Mouse (Mus musculus) cerebellum, adult 9-11 months (tissue): ENCODE results near the gene Cdc37.

ENCODE experiments used
- DNase-seq: peaks from one replicate; pipeline ENCODE4 v3.0.0; 2022

The Cdc37 gene

DNA sequence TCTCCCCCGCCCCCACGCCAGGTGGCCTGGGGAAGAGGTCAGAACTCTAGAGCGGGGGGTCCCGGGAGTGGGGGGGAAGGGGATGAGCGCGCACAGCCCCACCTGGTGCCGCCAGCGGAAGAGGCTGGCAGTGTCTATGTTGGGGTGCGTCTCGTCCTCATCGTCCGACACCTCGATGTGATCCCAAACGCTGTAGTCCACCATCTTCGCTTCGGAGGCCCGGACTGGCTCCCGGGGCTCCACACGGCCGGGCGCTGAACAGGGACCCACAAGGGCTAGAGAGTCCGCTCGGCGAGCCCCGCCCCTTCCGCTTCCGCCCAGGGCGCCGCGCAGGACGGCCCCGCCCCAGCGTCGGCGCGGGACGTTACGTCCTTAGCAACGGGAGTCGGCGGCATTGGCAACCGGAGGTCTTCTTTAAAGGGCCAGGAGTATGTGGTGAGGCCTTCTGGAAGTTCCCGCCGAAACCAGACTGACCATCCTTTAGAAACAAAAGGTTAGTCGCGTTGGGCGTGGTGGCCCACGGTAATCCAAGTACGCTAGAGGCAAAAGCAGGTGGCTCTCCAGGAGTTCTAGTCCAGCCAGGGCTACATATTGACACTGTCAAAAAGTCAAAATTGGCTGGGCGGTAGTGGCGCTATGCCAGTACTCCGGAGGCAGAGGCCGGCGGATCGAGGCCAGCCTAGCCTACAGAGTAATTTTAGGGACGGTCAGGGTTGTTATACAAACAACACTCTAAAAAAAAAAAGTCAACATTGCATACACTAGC is at the start of gene Cdc37:
TSS of gene Cdc37 (minus strand) at position 329 of the 766 bp plus-strand sequence.
- DNase-seq: peak; percentile 94

- DNase-seq: no peak
Measured at GRCm38 (mm10) chr9:21198960-21199359, 49.2 kb upstream of the Cdc37 start.

DNA sequence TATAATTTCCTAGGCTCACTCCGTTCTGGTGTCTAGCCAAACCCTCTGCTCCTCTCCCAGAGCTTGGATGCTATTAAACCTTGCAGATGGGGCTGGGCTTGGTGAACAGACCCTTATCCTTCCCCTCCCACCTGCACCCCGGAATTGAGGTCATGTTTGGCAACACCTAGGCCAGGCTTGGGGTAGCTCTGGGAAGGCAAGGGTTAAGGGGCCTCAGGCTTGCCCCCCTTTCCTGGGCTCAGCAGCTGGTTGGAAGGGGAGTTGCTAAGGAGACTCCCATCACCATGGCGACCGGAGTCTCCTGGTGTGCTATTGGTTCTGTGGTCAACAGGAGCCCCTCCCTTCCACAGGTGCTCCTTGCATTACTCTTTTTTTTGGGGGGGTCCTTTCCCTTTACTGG is 48.2 kb upstream of the Cdc37 start:
- DNase-seq: peak; percentile 65

- peak; percentile 73 for DNase-seq
Measured at GRCm38 (mm10) chr9:21196521-21197433, 47.0 kb upstream of the Cdc37 start.

GRCm38 (mm10) chr9:21195736-21196505 is 46.1 kb upstream of the Cdc37 start:
- DNase-seq: peak; percentile 33

GRCm38 (mm10) chr9:21194787-21195493 is 45.2 kb upstream of the Cdc37 start:
- peak; percentile 30 for DNase-seq

DNA sequence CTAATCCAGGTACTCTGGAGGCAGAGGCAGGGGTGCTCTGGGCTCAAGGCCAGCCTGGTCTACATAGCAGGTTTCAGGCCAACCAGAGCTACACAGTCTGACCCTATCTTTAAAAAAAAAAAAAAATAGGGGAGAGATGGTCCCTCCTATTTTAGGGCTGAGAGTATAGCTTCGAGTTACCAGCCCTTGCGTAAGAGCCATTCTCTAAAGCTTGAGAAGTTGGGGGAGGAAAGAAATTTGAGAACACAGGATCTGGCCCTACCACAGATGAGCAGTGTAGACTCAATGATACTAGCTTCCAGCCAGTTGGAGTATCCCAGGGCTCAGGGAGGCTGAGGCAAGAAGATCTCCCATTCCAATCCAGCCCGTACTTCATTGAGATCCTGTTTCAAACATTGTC is 44.0 kb upstream of the Cdc37 start:
- DNase-seq: no peak

GRCm38 (mm10) chr9:21190670-21191069 is 40.9 kb upstream of the Cdc37 start:
- DNase-seq: no peak

- no peak for DNase-seq
Measured at GRCm38 (mm10) chr9:21189905-21190304, 40.1 kb upstream of the Cdc37 start.

GRCm38 (mm10) chr9:21185436-21185835 is 35.7 kb upstream of the Cdc37 start:
- DNase-seq: no peak

GRCm38 (mm10) chr9:21184733-21185132 is 35.0 kb upstream of the Cdc37 start:
- peak; percentile 57 for DNase-seq

DNA sequence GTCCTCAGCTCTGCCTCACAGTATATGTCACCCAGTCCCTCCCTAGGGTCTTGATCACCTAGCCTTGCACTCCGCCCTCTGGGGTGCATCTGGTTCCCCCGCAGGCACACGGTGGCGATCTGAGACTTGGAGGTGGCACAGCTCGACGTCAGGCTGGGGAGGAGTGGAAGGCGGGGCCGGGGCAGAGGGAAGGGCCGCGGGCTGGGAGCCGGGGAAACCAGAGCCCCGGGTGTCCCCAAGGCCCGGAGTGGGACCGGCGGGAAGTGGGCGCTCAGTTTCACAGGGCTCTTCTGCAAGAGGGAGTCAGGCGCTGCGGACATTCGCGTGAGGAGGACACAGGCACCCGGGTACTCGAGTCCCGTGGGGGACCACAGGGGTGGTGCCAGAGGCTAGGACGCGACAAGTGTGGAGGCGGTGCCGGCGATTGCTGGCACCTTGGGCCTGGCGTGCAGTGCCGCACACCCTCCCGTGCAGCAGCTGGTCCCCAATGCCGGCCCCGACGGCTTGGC is 34.2 kb upstream of the Cdc37 start:
- DNase-seq: no peak

DNA sequence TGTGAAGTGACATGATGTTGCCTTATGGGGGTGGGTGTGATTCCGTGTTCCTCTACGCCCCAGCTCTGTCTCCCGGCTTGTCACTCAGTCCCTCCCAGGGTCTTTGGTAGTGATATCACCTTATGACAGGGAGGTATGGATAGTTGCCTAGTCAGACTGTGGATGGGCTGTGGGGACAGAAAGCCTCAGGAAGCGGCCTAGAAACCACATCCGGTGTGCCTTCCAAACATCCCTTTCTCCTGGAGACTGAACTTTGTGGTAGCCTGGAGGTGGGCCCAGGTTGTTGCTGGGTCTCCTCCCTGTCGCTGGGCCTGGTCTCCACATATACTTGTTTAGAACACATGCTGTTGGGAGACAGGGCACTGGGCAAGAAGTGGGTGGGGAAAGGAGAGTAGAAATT is 33.6 kb upstream of the Cdc37 start:
- DNase-seq: no peak

GRCm38 (mm10) chr9:21181421-21182220 is 31.8 kb upstream of the Cdc37 start:
- no peak for DNase-seq

GRCm38 (mm10) chr9:21180841-21181240 is 31.1 kb upstream of the Cdc37 start:
- no peak for DNase-seq

GRCm38 (mm10) chr9:21180402-21180801 is 30.6 kb upstream of the Cdc37 start:
- DNase-seq: no peak

GRCm38 (mm10) chr9:21172364-21172763 is 22.6 kb upstream of the Cdc37 start:
- DNase-seq: no peak

DNA sequence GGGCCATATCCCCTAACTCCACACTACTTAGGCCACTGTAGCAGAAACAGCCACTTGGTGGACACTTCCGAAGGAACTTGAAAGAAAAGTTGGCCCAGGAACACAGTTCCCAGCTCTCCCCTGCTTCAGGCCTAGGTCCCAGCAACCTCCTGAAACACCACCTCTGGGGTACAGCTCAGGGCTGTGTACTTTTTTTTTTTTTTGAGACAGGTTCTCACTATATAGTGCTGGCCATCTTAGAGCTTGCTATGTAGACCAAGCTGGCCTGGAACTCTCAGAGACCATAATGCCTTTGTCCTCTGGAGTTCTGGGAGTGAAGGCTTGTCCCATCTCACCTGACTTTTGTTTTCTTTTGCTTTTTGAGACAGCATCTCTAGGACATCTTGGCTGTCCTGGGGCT is 19.4 kb upstream of the Cdc37 start:
- no peak for DNase-seq

DNA sequence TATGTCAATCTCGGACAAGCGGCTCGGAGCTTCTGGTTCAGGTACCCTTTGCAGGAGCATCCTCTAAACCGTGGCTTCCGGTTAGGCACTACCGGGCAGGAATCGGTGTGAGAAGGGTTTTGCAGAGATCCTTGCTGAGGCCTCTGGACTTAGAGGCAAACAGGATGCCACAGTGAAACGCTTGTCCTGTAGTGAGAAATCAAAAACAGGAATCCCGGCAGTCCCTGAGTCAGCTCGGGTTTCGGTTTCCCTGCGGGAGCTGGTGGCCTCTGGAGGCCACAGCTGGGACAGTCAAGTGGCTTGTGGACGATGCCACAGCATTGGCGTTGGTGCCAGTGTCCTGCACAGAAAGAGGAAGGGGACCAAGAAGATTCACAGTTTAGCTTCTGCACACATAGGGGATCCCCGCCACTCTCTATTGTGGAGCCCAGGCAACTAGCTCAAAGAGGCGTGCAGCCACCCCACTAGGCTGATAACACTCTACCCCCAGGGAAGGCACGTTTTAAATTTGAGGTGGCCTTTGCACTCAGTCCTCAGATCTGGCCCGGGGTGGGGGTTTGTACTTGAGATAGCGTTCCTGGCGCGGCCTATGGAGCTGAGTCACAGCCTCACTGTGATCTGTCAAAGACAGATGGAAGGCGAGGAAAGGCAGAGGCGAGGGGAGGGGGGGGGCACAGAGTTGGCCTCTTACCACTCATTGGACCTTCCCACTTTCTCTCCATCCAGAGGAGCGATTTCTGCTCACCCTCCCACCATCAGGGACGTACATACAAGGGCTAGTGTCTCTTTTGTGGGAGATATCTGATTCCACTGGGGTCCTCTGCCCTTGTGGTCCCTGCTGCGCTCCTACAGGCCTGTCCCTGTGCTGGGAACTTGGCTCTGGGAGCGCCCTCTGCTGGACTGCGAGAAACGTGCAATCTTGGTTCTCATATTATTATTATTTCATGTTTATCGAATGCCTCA is 18.7 kb upstream of the Cdc37 start:
- peak; percentile 54 for DNase-seq
